Mouse (Mus musculus): ENCODE measurements around the gene Olfr112. TPM values are rescaled to one million over a fixed set of nuclear protein-coding genes. Genes with fewer than 3 reads are reported as not detected.
"Not testable (repeated sequence)": the region's sequence is repeated elsewhere in the genome, so short reads cannot be mapped to it uniquely, and the experiment has no call there.

The Olfr112 gene
- polyA plus RNA-seq (2015; fragmentation: Nextera tagmentation; extraction: Ambion mirVana) = not detected in 2 replicates

DNA sequence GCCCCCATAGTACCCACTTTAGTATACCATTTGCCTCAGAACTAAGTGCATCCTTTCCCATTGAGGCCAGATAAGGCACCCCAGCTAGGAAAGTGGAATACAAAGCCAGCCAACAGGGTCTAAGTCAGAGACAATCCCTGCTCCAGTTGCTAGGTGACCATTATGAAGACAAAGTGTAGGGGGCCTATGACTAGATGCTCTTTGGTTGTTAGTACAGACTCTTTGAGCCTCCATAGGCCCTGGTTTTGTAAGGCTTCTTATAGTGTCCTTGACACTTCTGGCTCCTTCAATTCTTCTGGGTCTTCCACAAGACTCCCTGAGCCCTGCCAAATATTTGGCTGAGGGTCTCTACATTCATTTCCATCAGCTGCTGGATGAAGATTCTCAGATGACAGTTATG is at the start of gene Olfr112:
TSS of gene Olfr112 (minus strand) at position 101 of the 400 bp plus-strand sequence.
- Histone ChIP-seq H3K4me1 (no peaks in the 10 kb centered on the region), H3K27me3 (no peaks in the 10 kb centered on the region), H3K9ac (no peak within 1 kb of the TSS), H3K4me2 (no peak within 1 kb of the TSS), H3K9me3 (replicated peaks) (no peaks in the 10 kb centered on the region), H3K4me3 (no peak within 1 kb of the TSS), H3K27ac (no peak within 1 kb of the TSS), H3K36me3 (ENCODE audit: poor library complexity, severe bottlenecking) (no peaks in the 10 kb centered on the region)
- no peak for ATAC-seq

DNA sequence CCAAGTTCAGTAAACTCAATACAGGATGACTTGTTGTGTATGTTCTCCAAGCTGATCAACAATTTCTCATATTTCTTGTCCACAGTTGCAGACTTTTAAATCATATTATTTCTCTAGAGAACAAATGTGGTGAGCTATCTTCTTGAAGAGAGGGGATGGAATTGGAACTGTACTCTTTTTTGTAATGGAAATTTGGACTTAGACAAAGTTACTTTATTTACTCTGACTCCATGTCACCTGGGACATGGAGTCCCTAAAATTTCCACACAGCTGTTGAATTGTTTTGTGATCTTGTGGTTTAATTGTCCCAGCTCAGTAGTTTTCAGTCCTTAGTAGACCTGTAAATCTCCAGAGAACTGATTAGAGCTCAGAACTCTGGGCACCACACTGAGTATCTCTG is 23.4 kb upstream of the Olfr112 start, which contains the start of gene Olfr114:
TSS of gene Olfr114 (minus strand) at position 101 of the 400 bp plus-strand sequence.
- Histone ChIP-seq H3K9ac (no peak within 1 kb of the TSS), H3K27ac (no peak within 1 kb of the TSS), H3K9me3 (replicated peaks) (no peaks in the 10 kb centered on the region), H3K4me1 (no peaks in the 10 kb centered on the region), H3K4me3 (no peak within 1 kb of the TSS), H3K4me2 (no peak within 1 kb of the TSS), H3K36me3 (ENCODE audit: poor library complexity, severe bottlenecking) (no peaks in the 10 kb centered on the region), H3K27me3 (no peaks in the 10 kb centered on the region)
- ATAC-seq = no peak

DNA sequence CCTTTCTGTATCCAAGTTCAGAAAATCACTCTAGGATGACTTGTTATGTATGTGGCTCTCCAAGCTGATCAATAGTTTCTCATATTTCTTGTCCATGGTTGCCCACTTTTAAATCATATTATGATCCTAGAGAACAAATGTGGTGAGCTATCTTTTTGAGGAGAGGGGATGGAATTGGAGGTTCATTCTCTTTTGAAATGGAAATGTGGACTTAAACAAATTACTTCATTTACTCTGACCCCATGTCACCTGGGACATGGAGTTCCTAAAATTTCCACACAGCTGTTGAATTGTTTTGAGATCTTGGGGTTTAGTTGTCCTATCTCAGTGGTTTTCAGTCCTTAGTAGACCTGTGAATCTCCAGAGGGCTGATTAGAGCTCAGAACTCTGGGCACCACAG is 8.3 kb upstream of the Olfr112 start, which contains the start of gene Olfr113:
TSS of gene Olfr113 (minus strand) at position 101 of the 400 bp plus-strand sequence.
- ATAC-seq = no peak
- Histone ChIP-seq H3K9ac (no peak within 1 kb of the TSS), H3K27ac (no peak within 1 kb of the TSS), H3K9me3 (replicated peaks) (no peaks in the 10 kb centered on the region), H3K4me2 (no peak within 1 kb of the TSS), H3K4me3 (no peak within 1 kb of the TSS), H3K27me3 (no peaks in the 10 kb centered on the region), H3K4me1 (no peaks in the 10 kb centered on the region), H3K36me3 (ENCODE audit: poor library complexity, severe bottlenecking) (no peaks in the 10 kb centered on the region)

- 72% methylated on average over 1 of the region's 1 CpGs for WGBS
- Histone ChIP-seq H3K4me3 (no peak overlapping the region), H3K9me3 (replicated peaks) (no peaks in the 10 kb centered on the region), H3K9ac (no peak overlapping the region), H3K36me3 (ENCODE audit: poor library complexity, severe bottlenecking) (no peaks in the 10 kb centered on the region), H3K27ac (no peak overlapping the region), H3K27me3 (no peaks in the 10 kb centered on the region), H3K4me2 (no peak overlapping the region), H3K4me1 (no peaks in the 10 kb centered on the region)
- no peak for ATAC-seq
Observed at GRCm38 (mm10) chr17:37558913-37559615, 10.2 kb downstream of the Olfr112 start.

GRCm38 (mm10) chr17:37543800-37544435 is 25.3 kb downstream of the Olfr112 start:
- Histone ChIP-seq H3K36me3 (ENCODE audit: poor library complexity, severe bottlenecking) (no peaks in the 10 kb centered on the region), H3K4me2 (no peak overlapping the region), H3K27me3 (no peaks in the 10 kb centered on the region), H3K27ac (no peak overlapping the region), H3K9ac (no peak overlapping the region), H3K4me1 (no peaks in the 10 kb centered on the region), H3K4me3 (no peak overlapping the region), H3K9me3 (replicated peaks) (no peaks in the 10 kb centered on the region)
- ATAC-seq = no peak
- 49% methylated on average over 3 of the region's 3 CpGs for WGBS

GRCm38 (mm10) chr17:37541454-37542119 is 27.7 kb downstream of the Olfr112 start:
- 64% methylated on average over 4 of the region's 4 CpGs for WGBS
- Histone ChIP-seq H3K4me1 (no peaks in the 10 kb centered on the region), H3K9me3 (replicated peaks) (no peaks in the 10 kb centered on the region), H3K4me2 (no peak overlapping the region), H3K4me3 (no peak overlapping the region), H3K36me3 (ENCODE audit: poor library complexity, severe bottlenecking) (no peaks in the 10 kb centered on the region), H3K9ac (no peak overlapping the region), H3K27ac (no peak overlapping the region), H3K27me3 (no peaks in the 10 kb centered on the region)
- ATAC-seq = no peak

DNA sequence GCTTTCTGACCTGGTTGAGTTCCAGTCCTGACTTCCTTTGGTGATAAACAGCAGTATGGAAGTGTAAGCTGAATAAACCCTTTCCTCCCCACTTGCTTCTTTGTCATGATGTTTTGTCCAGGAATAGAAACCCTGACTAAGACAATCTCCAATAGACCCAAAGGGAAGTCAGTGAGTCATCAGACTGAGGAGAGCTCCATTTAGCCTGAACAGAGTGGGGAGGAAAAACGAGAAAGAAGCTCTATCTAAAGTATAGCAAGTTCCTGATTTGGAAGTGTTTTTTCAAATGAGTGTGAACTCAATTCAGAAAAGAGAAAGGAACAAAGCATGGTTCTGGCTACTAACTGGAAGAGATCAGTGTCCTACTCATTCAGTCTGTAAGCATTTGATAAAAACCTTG is 30.8 kb downstream of the Olfr112 start:
- not testable (repeated sequence) for H3K9me3 ChIP-seq (replicated peaks)
- WGBS = 48% methylated on average over 1 of the region's 1 CpGs

DNA sequence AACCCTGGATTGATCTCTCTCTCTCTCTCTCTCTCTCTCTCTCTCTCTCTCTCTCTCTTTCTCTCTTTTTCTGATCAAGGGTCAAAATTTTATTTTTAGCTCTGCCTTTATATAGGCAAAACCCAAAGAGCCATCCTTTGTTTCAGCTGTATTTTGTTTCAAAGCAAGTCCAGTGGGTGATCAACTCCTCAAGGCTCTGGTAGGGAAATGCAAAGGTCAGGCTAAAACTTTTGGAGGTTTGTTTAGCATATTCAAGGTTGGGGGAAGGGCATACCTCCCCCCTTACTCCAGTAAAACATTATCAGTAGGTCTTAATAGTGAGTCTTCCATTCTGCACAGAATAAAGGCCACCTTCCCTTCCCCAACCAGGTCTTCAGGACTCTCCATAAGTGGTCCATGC is 34.1 kb downstream of the Olfr112 start:
- H3K9ac ChIP-seq = no peak overlapping the region
- H3K27me3 ChIP-seq = no peaks in the 10 kb centered on the region
- no peak for ATAC-seq
- no peaks in the 10 kb centered on the region for H3K36me3 ChIP-seq (ENCODE audit: poor library complexity, severe bottlenecking)
- H3K27ac ChIP-seq = no peak overlapping the region
- H3K9me3 ChIP-seq (replicated peaks) = no peaks in the 10 kb centered on the region; the same call in 1 of the 2 replicates
- no peak overlapping the region for H3K4me2 ChIP-seq
- H3K4me1 ChIP-seq = no peaks in the 10 kb centered on the region
- no peak overlapping the region for H3K4me3 ChIP-seq

More for the DNA sequence above, 30.8 kb downstream of the Olfr112 start:
- H3K9ac ChIP-seq; H3K4me3 ChIP-seq; H3K4me2 ChIP-seq; H3K36me3 ChIP-seq (ENCODE audit: poor library complexity, severe bottlenecking); H3K27me3 ChIP-seq; H3K4me1 ChIP-seq; H3K27ac ChIP-seq; ATAC-seq: not testable (repeated sequence)

GRCm38 (mm10) chr17:37525427-37525826 is 43.8 kb downstream of the Olfr112 start:
- ATAC-seq; H3K4me1 ChIP-seq; H3K4me3 ChIP-seq; H3K9ac ChIP-seq; H3K4me2 ChIP-seq; H3K27me3 ChIP-seq; H3K9me3 ChIP-seq (replicated peaks); H3K36me3 ChIP-seq (ENCODE audit: poor library complexity, severe bottlenecking); H3K27ac ChIP-seq: not testable (repeated sequence)
- 75% methylated on average over 1 of the region's 1 CpGs for WGBS

- H3K36me3 ChIP-seq (ENCODE audit: poor library complexity, severe bottlenecking); H3K4me3 ChIP-seq; H3K9me3 ChIP-seq (replicated peaks); H3K27me3 ChIP-seq; H3K9ac ChIP-seq; ATAC-seq; H3K4me2 ChIP-seq; H3K4me1 ChIP-seq; H3K27ac ChIP-seq: not testable (repeated sequence)
Observed at GRCm38 (mm10) chr17:37524612-37525011, 44.6 kb downstream of the Olfr112 start.
